Mouse (Mus musculus): ENCODE measurements around the gene Gna15. TPM values are rescaled to one million over a fixed set of nuclear protein-coding genes. Genes with fewer than 3 reads are reported as not detected.
A peak's percentile ranks its signal among the peaks of the same experiment; 100 is the strongest.

Gna15 gene
- polyA plus RNA-seq (2014; fragmentation: Nextera tagmentation; extraction: Ambion mirVana): 10.1 and 11.3 TPM in 2 replicates

GRCm38 (mm10) chr10:81524051-81524605 is at the start of gene Gna15:
Gene Gna15 (minus strand): TSS chr10:81524225.
- WGBS: 10% methylated on average over 9 of the region's 9 CpGs
- peak; percentile 48 for ATAC-seq (replicated peaks; ENCODE audit: low FRiP score)

GRCm38 (mm10) chr10:81572975-81573374 is 49.0 kb upstream of the Gna15 start:
- H3K27ac ChIP-seq (ENCODE audit: low read depth, low read length): no peak overlapping the region
- H3K27me3 ChIP-seq (replicated peaks; ENCODE audit: control insufficient read depth, insufficient read depth, low read length): peaks cover 30% of the 10 kb centered on the region
- H3K4me2 ChIP-seq: peak overlapping the region; percentile 97
- H3K9ac ChIP-seq (ENCODE audit: low read depth, low read length): no peak overlapping the region
- no peaks in the 10 kb centered on the region for H3K9me3 ChIP-seq (ENCODE audit: control insufficient read depth, low read length)
- 11% methylated on average over 9 of the region's 9 CpGs for WGBS
- ATAC-seq (replicated peaks; ENCODE audit: low FRiP score) (peak; percentile 44), DNase-seq (ENCODE audit: low spot score) (no peak)
- H3K4me1 ChIP-seq (replicated peaks; ENCODE audit: control insufficient read depth, insufficient read depth, low read length): peaks cover 61% of the 10 kb centered on the region
- 0 out of 2 replicates have a peak overlapping the region, but pooled peaks have one; percentile 11 for H3K4me3 ChIP-seq (ENCODE audit: low read depth, low read length)
- H3K36me3 ChIP-seq (ENCODE audit: control insufficient read depth, insufficient read depth, low read length): no peaks in the 10 kb centered on the region

More at GRCm38 (mm10) chr10:81524051-81524605, at the start of gene Gna15:
- H3K27me3 ChIP-seq (replicated peaks; ENCODE audit: control insufficient read depth, insufficient read depth, low read length): 0 out of 2 replicates have a peak, but pooled peaks cover 2% of the 10 kb centered on the region
- H3K4me3 ChIP-seq (ENCODE audit: low read depth, low read length): peak within 1 kb of the TSS; percentile 56
- H3K9ac ChIP-seq (ENCODE audit: low read depth, low read length): peak within 1 kb of the TSS; percentile 79
- H3K4me2 ChIP-seq: peak within 1 kb of the TSS; percentile 79
- H3K27ac ChIP-seq (ENCODE audit: low read depth, low read length): peak within 1 kb of the TSS; percentile 89
- peak; percentile 65 for DNase-seq (ENCODE audit: low spot score)
- H3K9me3 ChIP-seq (ENCODE audit: control insufficient read depth, low read length): no peaks in the 10 kb centered on the region
- H3K4me1 ChIP-seq (replicated peaks; ENCODE audit: control insufficient read depth, insufficient read depth, low read length): peaks cover 36% of the 10 kb centered on the region
- H3K36me3 ChIP-seq (ENCODE audit: control insufficient read depth, insufficient read depth, low read length): no peaks in the 10 kb centered on the region

- DNase-seq (ENCODE audit: low spot score): no peak
- ATAC-seq (replicated peaks; ENCODE audit: low FRiP score): 0 out of 2 replicates have a peak, but pooled peaks have one; percentile 0
- H3K9ac ChIP-seq (ENCODE audit: low read depth, low read length): no peak overlapping the region
- H3K4me3 ChIP-seq (ENCODE audit: low read depth, low read length): peak overlapping the region; percentile 11; the same call in 1 of the 2 replicates
- H3K9me3 ChIP-seq (ENCODE audit: control insufficient read depth, low read length): no peaks in the 10 kb centered on the region
- no peak overlapping the region; the same call in 1 of the 2 replicates for H3K27ac ChIP-seq (ENCODE audit: low read depth, low read length)
- H3K4me1 ChIP-seq (replicated peaks; ENCODE audit: control insufficient read depth, insufficient read depth, low read length): peaks cover 61% of the 10 kb centered on the region
- H3K36me3 ChIP-seq (ENCODE audit: control insufficient read depth, insufficient read depth, low read length): no peaks in the 10 kb centered on the region
- H3K4me2 ChIP-seq: peak overlapping the region; percentile 97
- 6% methylated on average over 9 of the region's 9 CpGs for WGBS
- H3K27me3 ChIP-seq (replicated peaks; ENCODE audit: control insufficient read depth, insufficient read depth, low read length): peaks cover 28% of the 10 kb centered on the region
Observed at GRCm38 (mm10) chr10:81572133-81572671, 48.2 kb upstream of the Gna15 start.

- H3K4me1 ChIP-seq (replicated peaks; ENCODE audit: control insufficient read depth, insufficient read depth, low read length): peaks cover 61% of the 10 kb centered on the region
- 0 out of 2 replicates have a peak, but pooled peaks cover 2% of the 10 kb centered on the region for H3K36me3 ChIP-seq (ENCODE audit: control insufficient read depth, insufficient read depth, low read length)
- peak overlapping the region; percentile 97 for H3K4me2 ChIP-seq
- peaks cover 22% of the 10 kb centered on the region for H3K27me3 ChIP-seq (replicated peaks; ENCODE audit: control insufficient read depth, insufficient read depth, low read length)
- H3K4me3 ChIP-seq (ENCODE audit: low read depth, low read length): peak overlapping the region; percentile 52
- under 1% methylated on average over 18 of the region's 18 CpGs for WGBS
- H3K27ac ChIP-seq (ENCODE audit: low read depth, low read length): peak overlapping the region; percentile 76
- ATAC-seq (replicated peaks; ENCODE audit: low FRiP score): peak; percentile 88
- peak overlapping the region; percentile 42 for H3K9ac ChIP-seq (ENCODE audit: low read depth, low read length)
- no peaks in the 10 kb centered on the region for H3K9me3 ChIP-seq (ENCODE audit: control insufficient read depth, low read length)
- DNase-seq (ENCODE audit: low spot score): peak; percentile 91
Observed at GRCm38 (mm10) chr10:81571501-81571876, 47.5 kb upstream of the Gna15 start.

GRCm38 (mm10) chr10:81570831-81571500 is 46.9 kb upstream of the Gna15 start:
- peaks cover 18% of the 10 kb centered on the region for H3K27me3 ChIP-seq (replicated peaks; ENCODE audit: control insufficient read depth, insufficient read depth, low read length)
- peaks cover 6% of the 10 kb centered on the region for H3K36me3 ChIP-seq (ENCODE audit: control insufficient read depth, insufficient read depth, low read length)
- under 1% methylated on average over 34 of the region's 34 CpGs for WGBS
- peak overlapping the region; percentile 76 for H3K27ac ChIP-seq (ENCODE audit: low read depth, low read length)
- peak overlapping the region; percentile 42 for H3K9ac ChIP-seq (ENCODE audit: low read depth, low read length)
- peaks cover 64% of the 10 kb centered on the region for H3K4me1 ChIP-seq (replicated peaks; ENCODE audit: control insufficient read depth, insufficient read depth, low read length)
- peak; percentile 94 for DNase-seq (ENCODE audit: low spot score)
- no peaks in the 10 kb centered on the region for H3K9me3 ChIP-seq (ENCODE audit: control insufficient read depth, low read length)
- H3K4me3 ChIP-seq (ENCODE audit: low read depth, low read length): peak overlapping the region; percentile 52
- peak; percentile 47 for ATAC-seq (replicated peaks; ENCODE audit: low FRiP score)
- H3K4me2 ChIP-seq: peak overlapping the region; percentile 97

- peak overlapping the region; percentile 52 for H3K4me3 ChIP-seq (ENCODE audit: low read depth, low read length)
- peak overlapping the region; percentile 41 for H3K9ac ChIP-seq (ENCODE audit: low read depth, low read length)
- DNase-seq (ENCODE audit: low spot score): no peak
- peak overlapping the region; percentile 97 for H3K4me2 ChIP-seq
- no peaks in the 10 kb centered on the region for H3K9me3 ChIP-seq (ENCODE audit: control insufficient read depth, low read length)
- H3K27ac ChIP-seq (ENCODE audit: low read depth, low read length): peak overlapping the region; percentile 71
- 8% methylated on average over 10 of the region's 11 CpGs for WGBS
- peaks cover 12% of the 10 kb centered on the region for H3K36me3 ChIP-seq (ENCODE audit: control insufficient read depth, insufficient read depth, low read length)
- H3K4me1 ChIP-seq (replicated peaks; ENCODE audit: control insufficient read depth, insufficient read depth, low read length): peaks cover 61% of the 10 kb centered on the region
- ATAC-seq (replicated peaks; ENCODE audit: low FRiP score): no peak
- peaks cover 18% of the 10 kb centered on the region for H3K27me3 ChIP-seq (replicated peaks; ENCODE audit: control insufficient read depth, insufficient read depth, low read length)
Observed at GRCm38 (mm10) chr10:81570238-81570800, 46.3 kb upstream of the Gna15 start.

- H3K27me3 ChIP-seq (replicated peaks; ENCODE audit: control insufficient read depth, insufficient read depth, low read length): peaks cover 14% of the 10 kb centered on the region
- peaks cover 64% of the 10 kb centered on the region for H3K4me1 ChIP-seq (replicated peaks; ENCODE audit: control insufficient read depth, insufficient read depth, low read length)
- no peak overlapping the region for H3K9ac ChIP-seq (ENCODE audit: low read depth, low read length)
- peaks cover 18% of the 10 kb centered on the region for H3K36me3 ChIP-seq (ENCODE audit: control insufficient read depth, insufficient read depth, low read length)
- ATAC-seq (replicated peaks; ENCODE audit: low FRiP score): no peak
- no peak overlapping the region for H3K4me3 ChIP-seq (ENCODE audit: low read depth, low read length)
- no peak for DNase-seq (ENCODE audit: low spot score)
- 57% methylated on average over 9 of the region's 9 CpGs for WGBS
- H3K9me3 ChIP-seq (ENCODE audit: control insufficient read depth, low read length): no peaks in the 10 kb centered on the region
- H3K27ac ChIP-seq (ENCODE audit: low read depth, low read length): peak overlapping the region; percentile 71; the same call in 1 of the 2 replicates
- H3K4me2 ChIP-seq: no peak overlapping the region; the same call in 1 of the 2 replicates
Observed at GRCm38 (mm10) chr10:81569507-81570237, 45.6 kb upstream of the Gna15 start.
